ENCODE assay signal across 8 mouse cellular contexts in genomic region chr19:44069914-44070232, GRCm38 (mm10). TPM values are rescaled to one million over a fixed set of nuclear protein-coding genes. Genes with fewer than 3 reads are reported as not detected.
DNase-seq lines count a peak whose midpoint lies in the region; ATAC-seq and TF ChIP-seq lines count a peak whose summit lies in the region.

No protein-coding gene starts in this region.

- peak overlapping the region; percentile 70 for H3K27ac ChIP-seq in kidney, embryonic 16.5 days (ENCODE audit: low read length)
- H3K27ac ChIP-seq in embryonic facial prominence, embryonic 10.5 days (replicated peaks), result peak overlapping the region; percentile 84
- peak overlapping the region; percentile 67 for H3K27ac ChIP-seq in hindbrain, postnatal 0 days
- peak overlapping the region; percentile 81 for H3K27ac ChIP-seq in midbrain, embryonic 16.5 days (ENCODE audit: low read length)

- 0 out of 2 replicates have a peak, but pooled peaks have one; percentile 2 for TF ChIP-seq CTCF in hindbrain, postnatal 0 days (IDR thresholded peaks at IDR 0.05; ENCODE audit: low read depth)

- peaks cover 19% of the 10 kb centered on the region; the same call in 1 of the 2 replicates for H3K4me1 ChIP-seq in kidney, embryonic 16.5 days (ENCODE audit: insufficient read depth, low read length)
- H3K4me1 ChIP-seq in embryonic facial prominence, embryonic 10.5 days, result peaks cover 15% of the 10 kb centered on the region
- peaks cover 6% of the 10 kb centered on the region; the same call in 1 of the 2 replicates for H3K4me1 ChIP-seq in hindbrain, postnatal 0 days (ENCODE audit: insufficient read depth, low read length)
- peaks cover 15% of the 10 kb centered on the region for H3K4me1 ChIP-seq in midbrain, embryonic 16.5 days (ENCODE audit: control insufficient read depth, insufficient read depth, low read length)

- peak overlapping the region; percentile 85 for H3K4me2 ChIP-seq in kidney, embryonic 16.5 days (replicated peaks; ENCODE audit: low read depth, low read length)
- peak overlapping the region; percentile 93 for H3K4me2 ChIP-seq in hindbrain, postnatal 0 days (ENCODE audit: low read depth, low read length)
- H3K4me2 ChIP-seq in midbrain, embryonic 16.5 days (ENCODE audit: low read length), result peak overlapping the region; percentile 87

- DNase-seq in kidney, adult 18-20 months, result no peak
- DNase-seq in embryonic facial prominence, embryonic 10.5 days (ENCODE audit: low spot score), result no peak
- DNase-seq in hindbrain, postnatal 0 days (ENCODE audit: low spot score), result no peak
- DNase-seq in MN1 (ENCODE audit: low spot score), result no peak
- no peak for DNase-seq in right cerebral cortex, postnatal 36 days (ENCODE audit: low spot score in 2 of 2)
- DNase-seq in layer of hippocampus, postnatal 25 days (ENCODE audit: extremely low spot score in 1 of 2, low spot score in 1 of 2), result no peak

- ATAC-seq in kidney, embryonic 16.5 days (ENCODE audit: low FRiP score, low TSS enrichment), result no peak
- ATAC-seq in hindbrain, postnatal 0 days, result no peak
- ATAC-seq in midbrain, embryonic 16.5 days, result no peak

- H3K27me3 ChIP-seq in kidney, embryonic 16.5 days (ENCODE audit: insufficient read depth, low read length), result no peaks in the 10 kb centered on the region
- H3K27me3 ChIP-seq in embryonic facial prominence, embryonic 10.5 days (replicated peaks; ENCODE audit: low read depth, poor library complexity, severe bottlenecking), result 0 out of 2 replicates have a peak, but pooled peaks cover 6% of the 10 kb centered on the region
- H3K27me3 ChIP-seq in hindbrain, postnatal 0 days (ENCODE audit: insufficient read depth, low read length), result no peaks in the 10 kb centered on the region
- H3K27me3 ChIP-seq in midbrain, embryonic 16.5 days (ENCODE audit: control insufficient read depth, insufficient read depth, low read depth, low read length), result no peaks in the 10 kb centered on the region

- H3K4me3 ChIP-seq in kidney, embryonic 16.5 days (ENCODE audit: low read length), result peak overlapping the region; percentile 77
- H3K4me3 ChIP-seq in embryonic facial prominence, embryonic 10.5 days, result peak overlapping the region; percentile 84
- H3K4me3 ChIP-seq in hindbrain, postnatal 0 days (ENCODE audit: low read length), result peak overlapping the region; percentile 69
- peak overlapping the region; percentile 86 for H3K4me3 ChIP-seq in midbrain, embryonic 16.5 days (ENCODE audit: low read depth, low read length)

- 8% methylated on average over 4 of the region's 4 CpGs for WGBS in kidney, embryonic 16.5 days
- 12% methylated on average over 4 of the region's 4 CpGs for WGBS in embryonic facial prominence, embryonic 10.5 days
- 4% methylated on average over 4 of the region's 4 CpGs for WGBS in hindbrain, postnatal 0 days
- WGBS in midbrain, embryonic 16.5 days, result 9% methylated on average over 4 of the region's 4 CpGs

- H3K9ac ChIP-seq in kidney, embryonic 16.5 days (replicated peaks; ENCODE audit: low read length), result peak overlapping the region; percentile 79
- peak overlapping the region; percentile 67 for H3K9ac ChIP-seq in hindbrain, postnatal 0 days (replicated peaks; ENCODE audit: low read length)
- H3K9ac ChIP-seq in midbrain, embryonic 16.5 days (ENCODE audit: low read depth, low read length), result peak overlapping the region; percentile 86

- H3K9me3 ChIP-seq in kidney, embryonic 16.5 days (ENCODE audit: low read length), result no peaks in the 10 kb centered on the region
- no peaks in the 10 kb centered on the region for H3K9me3 ChIP-seq in embryonic facial prominence, embryonic 10.5 days
- no peaks in the 10 kb centered on the region for H3K9me3 ChIP-seq in hindbrain, postnatal 0 days (ENCODE audit: low read length)
- no peaks in the 10 kb centered on the region for H3K9me3 ChIP-seq in midbrain, embryonic 16.5 days (replicated peaks; ENCODE audit: control insufficient read depth, low read length, poor library complexity, severe bottlenecking)

- no peaks in the 10 kb centered on the region for H3K36me3 ChIP-seq in kidney, embryonic 16.5 days (ENCODE audit: insufficient read depth, low read length)
- H3K36me3 ChIP-seq in embryonic facial prominence, embryonic 10.5 days (replicated peaks), result peaks cover 23% of the 10 kb centered on the region
- peaks cover 5% of the 10 kb centered on the region; the same call in 1 of the 2 replicates for H3K36me3 ChIP-seq in hindbrain, postnatal 0 days (ENCODE audit: insufficient read depth, low read length)
- peaks cover 2% of the 10 kb centered on the region for H3K36me3 ChIP-seq in midbrain, embryonic 16.5 days (ENCODE audit: control insufficient read depth, insufficient read depth, low read length)

RNA-seq across cellular contexts. Expression of gene Erlin1, which starts 0.3 kb away (rescaled TPM):
- polyA plus RNA-seq in kidney, embryonic 16.5 days (2015; fragmentation: Nextera tagmentation; extraction: Ambion mirVana), result 57.7 and 58.1 TPM in 2 replicates
- polyA plus RNA-seq in embryonic facial prominence, embryonic 10.5 days (2016; fragmentation: Nextera tagmentation; extraction: Ambion mirVana), result 19.7 and 20.5 TPM in 2 replicates
- 6.4 and 7.9 TPM in 2 replicates for total RNA-seq in hindbrain, postnatal 0 days (2014; rRNA removed)
- polyA plus RNA-seq in hindbrain, postnatal 0 days (2015; fragmentation: Nextera tagmentation; extraction: Ambion mirVana), result 13.8 and 14.4 TPM in 2 replicates
- 23.7 and 24.4 TPM in 2 replicates for polyA plus RNA-seq in midbrain, embryonic 16.5 days (2015; fragmentation: Nextera tagmentation; extraction: Ambion mirVana)
- total RNA-seq in layer of hippocampus, postnatal 25 days (2021), result 10 to 100 TPM; 17.6 to 19.7 TPM

RNA-seq across cellular contexts. Expression of gene Chuk, which starts 37.4 kb away (rescaled TPM):
- 52.6 and 55.1 TPM in 2 replicates for polyA plus RNA-seq in kidney, embryonic 16.5 days (2015; fragmentation: Nextera tagmentation; extraction: Ambion mirVana)
- 41.2 and 45.9 TPM in 2 replicates for polyA plus RNA-seq in embryonic facial prominence, embryonic 10.5 days (2016; fragmentation: Nextera tagmentation; extraction: Ambion mirVana)
- 38.3 and 43.3 TPM in 2 replicates for total RNA-seq in hindbrain, postnatal 0 days (2014; rRNA removed)
- 32.7 and 33.8 TPM in 2 replicates for polyA plus RNA-seq in hindbrain, postnatal 0 days (2015; fragmentation: Nextera tagmentation; extraction: Ambion mirVana)
- 65.7 and 65.8 TPM in 2 replicates for polyA plus RNA-seq in midbrain, embryonic 16.5 days (2015; fragmentation: Nextera tagmentation; extraction: Ambion mirVana)
- total RNA-seq in layer of hippocampus, postnatal 25 days (2021), result 10 to 100 TPM; 32.2 to 49.4 TPM

RNA-seq across cellular contexts. Expression of gene Cyp2c23, which starts 40.9 kb away (rescaled TPM):
- polyA plus RNA-seq in kidney, embryonic 16.5 days (2015; fragmentation: Nextera tagmentation; extraction: Ambion mirVana), result 0.58 and 0.60 TPM in 2 replicates
- polyA plus RNA-seq in embryonic facial prominence, embryonic 10.5 days (2016; fragmentation: Nextera tagmentation; extraction: Ambion mirVana), result not detected in 2 replicates
- total RNA-seq in hindbrain, postnatal 0 days (2014; rRNA removed), result not detected in 2 replicates
- polyA plus RNA-seq in hindbrain, postnatal 0 days (2015; fragmentation: Nextera tagmentation; extraction: Ambion mirVana), result not detected in 2 replicates
- polyA plus RNA-seq in midbrain, embryonic 16.5 days (2015; fragmentation: Nextera tagmentation; extraction: Ambion mirVana), result not detected in 2 replicates
- total RNA-seq in layer of hippocampus, postnatal 25 days (2021), result not detected
